Mouse (Mus musculus) embryonic facial prominence, embryonic 10.5 days (tissue): ENCODE data around the gene Atox1. TPM values are rescaled to one million over a fixed set of nuclear protein-coding genes. Genes with fewer than 3 reads are reported as not detected.

Source experiments
- DNase-seq: peaks from one replicate; pipeline ENCODE4 v3.0.0-alpha.2; 2017; ENCODE audit warnings: low spot score
- H3K27ac ChIP-seq: fragments of 300-500 bp; sonication (generic); replicated peaks from 2 replicates; pipeline ENCODE4 v1.5.1; 2016; ENCODE audit warnings: mild to moderate bottlenecking
- H3K27me3 ChIP-seq: fragments of 300-500 bp; sonication (generic); replicated peaks from 2 replicates; pipeline ENCODE4 v1.6.1; 2016; ENCODE audit warnings: low read depth, mild to moderate bottlenecking; ENCODE audit not compliant: poor library complexity, severe bottlenecking
- H3K36me3 ChIP-seq: fragments of 300-500 bp; sonication (generic); replicated peaks from 2 replicates; pipeline ENCODE4 v1.6.1; 2016; ENCODE audit warnings: mild to moderate bottlenecking, moderate library complexity
- H3K4me1 ChIP-seq: fragments of 300-500 bp; sonication (generic); 2 replicates; pipeline ENCODE4 v1.6.1; 2016
- H3K4me3 ChIP-seq: fragments of 300-500 bp; sonication (generic); 2 replicates; pipeline ENCODE4 v1.5.1; 2016; ENCODE audit warnings: mild to moderate bottlenecking, moderate library complexity
- H3K9me3 ChIP-seq: fragments of 300-500 bp; sonication (generic); 2 replicates; pipeline ENCODE4 v1.6.1; 2016; ENCODE audit warnings: mild to moderate bottlenecking
- WGBS: fragments of 180-500 bp; shearing (Covaris S2); methylation state at CpG from one replicate; pipeline ENCODE4 v1.1.7; 2016; 5-methylcytosine and 5-hydroxymethylcytosine counted together
- polyA plus RNA-seq: library from polyadenylated mRNA; unstranded; fragments of >200 nt; fragmentation: Nextera tagmentation; extraction: Ambion mirVana; gene quantifications from 2 replicates; pipeline ENCODE4 v1.2.1, GENCODE M21; 2016

Atox1 gene
- polyA plus RNA-seq, 1 experiment from 2014 or later: 285 TPM

GRCm38 (mm10) chr11:55468611-55469047, 7.6 kb upstream of the Atox1 start:
- peak overlapping the region; percentile 89 for H3K4me3 ChIP-seq
- H3K4me1 ChIP-seq: peaks cover 23% of the 10 kb centered on the region
- DNase-seq: no peak
- H3K9me3 ChIP-seq: no peaks in the 10 kb centered on the region
- 4% methylated on average over 17 of the region's 17 CpGs for WGBS
- peaks cover 27% of the 10 kb centered on the region for H3K36me3 ChIP-seq
- H3K27ac ChIP-seq: peak overlapping the region; percentile 97
- no peaks in the 10 kb centered on the region for H3K27me3 ChIP-seq

- 73% methylated on average over 10 of the region's 10 CpGs for WGBS
- H3K9me3 ChIP-seq: no peaks in the 10 kb centered on the region
- no peak for DNase-seq
- peaks cover 20% of the 10 kb centered on the region for H3K4me1 ChIP-seq
- peaks cover 21% of the 10 kb centered on the region for H3K36me3 ChIP-seq
- H3K27ac ChIP-seq: peak overlapping the region; percentile 97
- H3K4me3 ChIP-seq: peak overlapping the region; percentile 89
- H3K27me3 ChIP-seq: no peaks in the 10 kb centered on the region
Measured at GRCm38 (mm10) chr11:55468012-55468411, 7.0 kb upstream of the Atox1 start.

- H3K27me3 ChIP-seq: no peaks in the 10 kb centered on the region
- 91% methylated on average over 3 of the region's 3 CpGs for WGBS
- no peak overlapping the region for H3K4me3 ChIP-seq
- no peak overlapping the region for H3K27ac ChIP-seq
- no peak for DNase-seq
- H3K4me1 ChIP-seq: peaks cover 20% of the 10 kb centered on the region
- no peaks in the 10 kb centered on the region for H3K36me3 ChIP-seq
- no peaks in the 10 kb centered on the region for H3K9me3 ChIP-seq
Measured at GRCm38 (mm10) chr11:55465177-55465576, 4.1 kb upstream of the Atox1 start.

GRCm38 (mm10) chr11:55464707-55465106, 3.7 kb upstream of the Atox1 start:
- Histone ChIP-seq H3K27me3 (no peaks in the 10 kb centered on the region), H3K4me3 (no peak overlapping the region), H3K27ac (no peak overlapping the region), H3K4me1 (peaks cover 25% of the 10 kb centered on the region), H3K9me3 (no peaks in the 10 kb centered on the region), H3K36me3 (no peaks in the 10 kb centered on the region)
- WGBS: 85% methylated on average over 10 of the region's 10 CpGs
- no peak for DNase-seq

GRCm38 (mm10) chr11:55462149-55462548, 1.1 kb upstream of the Atox1 start:
- Histone ChIP-seq H3K9me3 (no peaks in the 10 kb centered on the region), H3K4me1 (peaks cover 31% of the 10 kb centered on the region), H3K27ac (no peak overlapping the region), H3K36me3 (peaks cover 7% of the 10 kb centered on the region; the same call in 1 of the 2 replicates), H3K27me3 (no peaks in the 10 kb centered on the region), H3K4me3 (no peak overlapping the region)
- no peak for DNase-seq
- WGBS: 96% methylated on average over 9 of the region's 9 CpGs

- 1% methylated on average over 17 of the region's 17 CpGs for WGBS
- H3K27ac ChIP-seq: peak overlapping the region; percentile 84
Measured at GRCm38 (mm10) chr11:55460559-55461018, 450 bp downstream of the Atox1 start.

DNA sequence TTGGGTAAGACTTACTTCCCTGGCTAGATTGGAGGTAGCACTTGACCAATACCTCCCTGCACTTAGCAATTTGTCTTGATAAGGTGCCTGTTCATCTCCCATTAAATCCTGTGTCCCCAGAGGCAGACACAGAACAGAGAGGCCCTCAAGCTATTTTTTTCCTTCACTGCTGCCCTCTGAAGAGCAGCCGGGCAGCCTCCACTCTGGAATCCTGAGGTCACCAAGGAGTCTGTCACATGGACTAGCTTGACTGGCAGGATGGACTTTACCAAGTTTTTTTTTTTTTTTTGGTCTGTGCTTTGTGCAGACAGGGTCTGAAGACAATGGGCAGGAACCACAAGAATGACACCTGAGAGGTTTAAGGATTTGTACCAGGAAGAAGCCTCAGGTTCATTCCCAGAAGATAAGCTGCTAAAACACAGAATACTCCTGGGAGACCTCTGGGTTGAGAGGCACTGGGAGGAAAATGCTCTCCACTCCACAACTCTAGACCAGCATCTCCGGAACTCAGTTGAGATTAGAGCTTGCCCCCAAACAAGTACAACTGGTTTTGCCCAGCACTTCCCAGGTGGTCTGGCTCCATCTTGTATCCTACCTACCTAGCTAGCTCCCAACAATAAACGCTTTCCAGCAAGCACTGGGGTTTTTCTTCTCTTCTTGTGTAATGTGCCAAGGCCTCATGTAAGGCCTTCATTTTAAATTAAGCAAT, 1.0 kb downstream of the Atox1 start:
- Histone ChIP-seq H3K4me3 (peak overlapping the region; percentile 89), H3K36me3 (peaks cover 13% of the 10 kb centered on the region; the same call in 1 of the 2 replicates), H3K27ac (peak overlapping the region; percentile 84), H3K4me1 (peaks cover 31% of the 10 kb centered on the region), H3K9me3 (no peaks in the 10 kb centered on the region), H3K27me3 (no peaks in the 10 kb centered on the region)
- 19% methylated on average over 3 of the region's 3 CpGs for WGBS
- DNase-seq: peak; percentile 36

More at GRCm38 (mm10) chr11:55460559-55461018, 450 bp downstream of the Atox1 start:
- H3K4me1 ChIP-seq: peaks cover 31% of the 10 kb centered on the region
- no peaks in the 10 kb centered on the region for H3K9me3 ChIP-seq
- peak overlapping the region; percentile 89 for H3K4me3 ChIP-seq
- DNase-seq: no peak
- H3K36me3 ChIP-seq: peaks cover 8% of the 10 kb centered on the region; the same call in 1 of the 2 replicates
- no peaks in the 10 kb centered on the region for H3K27me3 ChIP-seq

GRCm38 (mm10) chr11:55458501-55458900, 2.5 kb downstream of the Atox1 start:
- Histone ChIP-seq H3K4me1 (peaks cover 31% of the 10 kb centered on the region), H3K27me3 (no peaks in the 10 kb centered on the region), H3K9me3 (no peaks in the 10 kb centered on the region), H3K27ac (no peak overlapping the region), H3K4me3 (no peak overlapping the region), H3K36me3 (peaks cover 28% of the 10 kb centered on the region)
- WGBS: 43% methylated on average over 4 of the region's 4 CpGs
- DNase-seq: no peak

DNA sequence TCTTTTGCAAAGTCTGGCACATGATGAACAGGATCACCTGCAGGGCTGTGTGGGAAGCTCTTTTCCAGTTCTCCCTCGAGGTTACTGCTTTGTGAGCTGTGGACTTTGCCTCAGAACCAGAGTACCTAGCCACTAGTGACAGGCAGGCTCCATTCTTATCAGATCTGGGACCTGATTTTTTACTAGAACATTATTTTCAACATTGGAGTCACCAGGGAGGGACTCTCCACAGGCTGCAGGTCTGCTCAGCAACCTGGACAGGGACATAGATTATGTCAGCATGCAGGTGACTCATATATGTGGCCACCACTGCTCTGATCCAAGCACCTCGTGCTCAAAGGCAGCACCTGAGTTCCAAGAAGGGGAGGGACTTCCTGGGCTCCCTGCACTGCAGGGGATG, 5.9 kb downstream of the Atox1 start:
- Histone ChIP-seq H3K9me3 (no peaks in the 10 kb centered on the region), H3K27ac (no peak overlapping the region), H3K4me3 (no peak overlapping the region), H3K36me3 (peaks cover 55% of the 10 kb centered on the region), H3K27me3 (no peaks in the 10 kb centered on the region), H3K4me1 (peaks cover 20% of the 10 kb centered on the region)
- no peak for DNase-seq
- WGBS: 76% methylated on average over 2 of the region's 2 CpGs

DNA sequence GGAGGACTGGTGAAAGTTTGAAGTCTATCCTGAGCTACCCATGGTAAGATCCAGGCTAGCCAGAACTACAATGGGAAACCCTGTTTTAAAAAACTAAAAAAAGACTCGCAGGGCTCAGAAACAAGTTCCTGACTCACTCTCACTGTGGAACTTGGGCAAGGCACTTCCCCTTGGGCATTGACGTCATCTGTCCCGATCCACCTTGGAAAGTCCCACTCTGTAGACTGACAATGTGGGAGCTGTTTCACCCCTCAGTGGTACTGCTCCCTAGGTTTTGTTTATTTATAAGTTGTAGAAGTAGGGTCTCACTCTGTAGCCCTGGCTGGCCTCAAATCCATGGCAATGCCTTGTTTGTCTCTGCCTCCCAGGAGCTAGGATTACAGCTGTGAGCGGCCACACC, 7.4 kb downstream of the Atox1 start:
- 90% methylated on average over 4 of the region's 4 CpGs for WGBS
- Histone ChIP-seq H3K4me1 (peaks cover 7% of the 10 kb centered on the region), H3K27me3 (no peaks in the 10 kb centered on the region), H3K9me3 (no peaks in the 10 kb centered on the region), H3K27ac (no peak overlapping the region), H3K4me3 (no peak overlapping the region), H3K36me3 (peaks cover 71% of the 10 kb centered on the region)
- DNase-seq: no peak

DNA sequence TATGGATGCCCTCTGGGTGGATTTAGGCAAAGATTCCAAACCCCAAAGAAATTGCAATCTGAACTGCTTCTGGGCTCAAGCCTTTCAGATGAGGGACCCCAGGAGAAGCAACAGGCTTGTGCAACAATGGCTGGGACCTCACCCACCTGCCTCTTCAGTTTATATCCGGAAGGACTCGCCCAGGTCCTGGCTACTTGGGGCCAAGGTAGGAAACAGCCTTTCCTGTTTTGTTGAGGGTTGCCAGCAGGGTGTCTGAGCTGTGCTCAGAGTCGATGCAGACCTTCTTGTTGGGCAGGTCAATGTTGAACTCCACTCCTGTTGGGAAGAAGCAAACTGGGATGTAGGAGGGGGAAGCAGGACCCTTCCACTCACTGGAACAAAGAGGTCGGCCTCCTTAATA, 10.7 kb downstream of the Atox1 start:
- 84% methylated on average over 4 of the region's 4 CpGs for WGBS
- no peak overlapping the region for H3K4me3 ChIP-seq
- no peak overlapping the region for H3K27ac ChIP-seq
- peaks cover 65% of the 10 kb centered on the region for H3K36me3 ChIP-seq
- H3K27me3 ChIP-seq: no peaks in the 10 kb centered on the region
- H3K9me3 ChIP-seq: no peaks in the 10 kb centered on the region
- no peaks in the 10 kb centered on the region for H3K4me1 ChIP-seq
- no peak for DNase-seq

DNA sequence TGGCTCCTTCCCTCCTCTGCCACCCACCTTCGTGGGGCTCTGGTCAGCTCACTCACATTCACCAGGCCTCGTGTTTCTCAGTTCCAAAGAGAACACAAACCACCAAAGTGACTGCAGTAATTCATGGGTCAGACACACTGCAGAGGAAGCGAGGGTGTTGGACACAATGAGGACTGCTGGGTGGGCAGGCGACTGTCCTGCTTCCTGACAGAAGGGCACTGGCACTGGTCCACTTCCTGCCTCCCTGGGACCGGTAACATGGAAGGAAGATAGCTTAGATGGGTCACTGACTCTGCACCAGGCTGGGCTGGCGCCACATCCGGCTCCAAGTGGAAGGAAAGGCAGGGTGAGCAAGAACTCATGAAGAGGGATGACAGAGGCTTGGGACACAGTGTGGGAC, 11.5 kb downstream of the Atox1 start:
- Histone ChIP-seq H3K4me1 (no peaks in the 10 kb centered on the region), H3K27ac (no peak overlapping the region; the same call in 1 of the 2 replicates), H3K36me3 (peaks cover 58% of the 10 kb centered on the region), H3K9me3 (no peaks in the 10 kb centered on the region), H3K4me3 (no peak overlapping the region), H3K27me3 (no peaks in the 10 kb centered on the region)
- WGBS: 81% methylated on average over 7 of the region's 7 CpGs
- DNase-seq: no peak

GRCm38 (mm10) chr11:55446579-55446978, 14.5 kb downstream of the Atox1 start:
- WGBS: 30% methylated on average over 4 of the region's 4 CpGs
- H3K9me3 ChIP-seq: no peaks in the 10 kb centered on the region
- no peak overlapping the region for H3K27ac ChIP-seq
- no peaks in the 10 kb centered on the region for H3K27me3 ChIP-seq
- no peak overlapping the region for H3K4me3 ChIP-seq
- DNase-seq: peak; percentile 79
- peaks cover 33% of the 10 kb centered on the region for H3K36me3 ChIP-seq
- peaks cover 4% of the 10 kb centered on the region for H3K4me1 ChIP-seq
